Mouse (Mus musculus): ENCODE results near the gene Cab39l. TPM values are rescaled to one million over a fixed set of nuclear protein-coding genes. Genes with fewer than 3 reads are reported as not detected.
"Not testable (repeated sequence)": the region's sequence is repeated elsewhere in the genome, so short reads cannot be mapped to it uniquely, and the experiment has no call there.

Cab39l gene
- total RNA-seq, 1 experiment from 2014 or later, result 42.0 TPM

GRCm38 (mm10) chr14:59566756-59567155 lies 126.0 kb downstream of the Cab39l start:
- DNase-seq, result no peak

GRCm38 (mm10) chr14:59576385-59576784 lies 135.6 kb downstream of the Cab39l start:
- DNase-seq, result no peak

- DNase-seq, result peak; percentile 48
These were observed 149.8 kb downstream of the Cab39l start for GRCm38 (mm10) chr14:59590614-59591013.

- DNase-seq, result no peak
These were observed 151.1 kb downstream of the Cab39l start for GRCm38 (mm10) chr14:59591901-59592300.

GRCm38 (mm10) chr14:59592593-59592992 lies 151.8 kb downstream of the Cab39l start:
- no peak for DNase-seq

GRCm38 (mm10) chr14:59594988-59595387 lies 154.2 kb downstream of the Cab39l start:
- DNase-seq, result no peak

- DNase-seq, result peak; percentile 97
These were observed 156.9 kb downstream of the Cab39l start, which contains the start of gene Cdadc1 for GRCm38 (mm10) chr14:59597398-59598259. Cdadc1 (minus strand) TSS chr14:59597959.

- DNase-seq, result no peak
These were observed 157.5 kb downstream of the Cab39l start for GRCm38 (mm10) chr14:59598260-59598627.

- DNase-seq, result peak; percentile 51
These were observed 163.4 kb downstream of the Cab39l start for GRCm38 (mm10) chr14:59604002-59604645.

- DNase-seq, result peak; percentile 81
These were observed 165.0 kb downstream of the Cab39l start for GRCm38 (mm10) chr14:59605671-59606353.

- DNase-seq, result no peak
These were observed 166.2 kb downstream of the Cab39l start for GRCm38 (mm10) chr14:59607021-59607420.

GRCm38 (mm10) chr14:59612920-59613625 lies 172.3 kb downstream of the Cab39l start:
- DNase-seq, result peak; percentile 83

- DNase-seq, result not testable (repeated sequence)
These were observed 173.4 kb downstream of the Cab39l start for GRCm38 (mm10) chr14:59614149-59614548.

- no peak for DNase-seq
These were observed 176.0 kb downstream of the Cab39l start for GRCm38 (mm10) chr14:59616802-59617201.

GRCm38 (mm10) chr14:59624326-59624885 lies 183.6 kb downstream of the Cab39l start:
- no peak for DNase-seq

GRCm38 (mm10) chr14:59625158-59625805 lies 184.5 kb downstream of the Cab39l start, which contains the start of gene Shisa2:
Shisa2 (plus strand) TSS chr14:59625308.
- peak; percentile 88 for DNase-seq

GRCm38 (mm10) chr14:59625806-59626364 lies 185.1 kb downstream of the Cab39l start:
- DNase-seq, result peak; percentile 67

- DNase-seq, result peak; percentile 62
These were observed 185.9 kb downstream of the Cab39l start for GRCm38 (mm10) chr14:59626711-59627110.

- no peak for DNase-seq
These were observed 186.4 kb downstream of the Cab39l start for GRCm38 (mm10) chr14:59627142-59627680.

- DNase-seq, result no peak
These were observed 187.1 kb downstream of the Cab39l start for GRCm38 (mm10) chr14:59627823-59628222.

- no peak for DNase-seq
These were observed 188.5 kb downstream of the Cab39l start for GRCm38 (mm10) chr14:59629308-59629707.
